Mouse (Mus musculus) bone marrow, adult 2 months (tissue): Measurements from ENCODE around the gene Nabp2. TPM values are rescaled to one million over a fixed set of nuclear protein-coding genes. Genes with fewer than 3 reads are reported as not detected.

Experiments used
- H3K27ac ChIP-seq: fragments of 200-500 bp; 2 replicates; pipeline ENCODE4 v1.5.1; 2012; ENCODE audit warnings: low read depth, mild to moderate bottlenecking, control low read depth, inconsistent platforms, low read length; ENCODE audit not compliant: control insufficient read depth, poor library complexity, insufficient read depth
- H3K4me1 ChIP-seq: fragments of 200-500 bp; 2 replicates; pipeline ENCODE4 v1.6.1; 2011; ENCODE audit warnings: low read length; ENCODE audit not compliant: control insufficient read depth, insufficient read depth
- H3K4me3 ChIP-seq: fragments of 200-500 bp; replicated peaks from 2 replicates; pipeline ENCODE3; 2011; ENCODE audit warnings: mild to moderate bottlenecking, low read depth, low read length, control low read depth; ENCODE audit not compliant: control insufficient read depth
- CTCF ChIP-seq: fragments of 200-500 bp; IDR thresholded peaks from 2 replicates; pipeline ENCODE4 v1.5.1; 2011; ENCODE audit warnings: low read length, control low read depth; ENCODE audit not compliant: control insufficient read depth, insufficient read depth
- POLR2A ChIP-seq: fragments of 200-500 bp; IDR thresholded peaks from 2 replicates; pipeline ENCODE4 v1.6.1; 2011; ENCODE audit warnings: low read depth, mild to moderate bottlenecking, control low read depth, low read length, borderline replicate concordance; ENCODE audit not compliant: control insufficient read depth
- WGBS: fragments of 180-500 bp; shearing (Covaris S2); methylation state at CpG from one replicate; pipeline ENCODE4 v1.1.7; 2018; 5-methylcytosine and 5-hydroxymethylcytosine counted together
- polyA plus RNA-seq: library from polyadenylated mRNA; stranded (reverse); fragments of >200 nt; gene quantifications from 2 replicates; pipeline ENCODE4 v1.2.4, GENCODE M21; 2011; ENCODE audit warnings: low replicate concordance; ENCODE audit not compliant: missing spikeins, insufficient read depth, insufficient read length

Nabp2 gene
- polyA plus RNA-seq, 1 experiment = 40.0 TPM

DNA sequence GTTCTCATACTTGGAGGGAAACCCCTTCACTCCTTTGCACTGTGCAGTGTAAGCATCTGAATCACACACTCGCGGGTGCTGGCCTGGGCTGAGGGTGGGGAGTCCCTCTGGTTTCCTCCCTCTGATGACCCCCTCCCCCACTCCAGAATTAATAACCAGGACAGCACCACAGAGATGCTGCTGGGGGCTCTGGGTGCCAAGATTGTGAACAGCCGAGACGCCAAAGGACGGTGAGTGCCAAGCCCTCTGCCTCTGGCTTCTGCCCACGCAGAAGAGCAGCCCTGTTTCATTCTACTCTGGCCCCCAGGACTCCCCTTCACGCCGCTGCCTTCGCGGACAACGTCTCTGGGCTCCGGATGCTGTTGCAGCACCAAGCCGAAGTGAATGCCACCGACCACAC, 22.4 kb downstream of the Nabp2 start:
- Histone ChIP-seq H3K4me1 (no peaks in the 10 kb centered on the region), H3K4me3 (no peak overlapping the region), H3K27ac (no peak overlapping the region; the same call in 1 of the 2 replicates)
- 87% methylated on average over 14 of the region's 14 CpGs for WGBS
- no peak for TF ChIP-seq POLR2A
- TF ChIP-seq CTCF = no peak

DNA sequence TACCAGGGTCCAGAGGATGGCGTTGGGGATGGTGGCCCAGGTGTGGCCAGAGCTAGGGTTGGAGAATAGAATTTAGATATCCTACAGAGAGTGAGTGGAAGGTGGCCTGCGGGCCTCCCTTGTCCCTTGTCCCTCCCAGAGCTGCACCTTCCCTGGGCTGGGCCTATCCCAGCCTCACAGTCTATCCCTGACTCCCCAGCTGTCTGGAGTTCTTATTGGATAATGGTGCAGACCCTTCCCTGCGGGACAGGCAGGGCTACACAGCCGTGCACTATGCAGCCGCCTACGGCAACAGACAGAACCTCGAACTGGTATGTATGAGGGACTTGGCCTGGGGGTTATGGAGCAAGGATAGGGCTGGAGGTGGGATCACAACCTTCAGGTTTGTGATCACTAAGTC, 25.4 kb downstream of the Nabp2 start:
- no peak overlapping the region for H3K27ac ChIP-seq
- no peak overlapping the region for H3K4me3 ChIP-seq
- 92% methylated on average over 7 of the region's 7 CpGs for WGBS
- H3K4me1 ChIP-seq = no peaks in the 10 kb centered on the region
- no peak for TF ChIP-seq CTCF
- TF ChIP-seq POLR2A = no peak

DNA sequence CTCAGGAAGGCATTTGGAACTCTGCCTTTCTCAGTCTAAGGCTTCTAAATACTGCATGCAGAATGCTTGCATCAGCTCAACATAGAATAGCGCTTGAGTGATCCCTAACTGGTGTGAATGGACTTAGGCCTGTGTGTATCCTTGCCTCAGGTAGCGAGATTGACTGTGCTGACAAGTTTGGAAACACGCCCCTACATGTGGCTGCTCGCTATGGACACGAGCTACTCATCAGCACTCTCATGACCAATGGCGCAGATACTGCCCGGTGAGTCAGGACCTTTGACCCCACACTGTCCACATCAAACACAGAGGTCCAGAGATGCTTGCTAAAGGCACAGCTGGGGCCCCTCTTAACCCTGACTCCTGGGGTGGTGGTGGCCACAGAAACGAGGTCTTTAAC, 28.8 kb downstream of the Nabp2 start:
- 88% methylated on average over 8 of the region's 8 CpGs for WGBS
- no peak overlapping the region for H3K27ac ChIP-seq
- TF ChIP-seq CTCF = no peak
- TF ChIP-seq POLR2A = no peak

DNA sequence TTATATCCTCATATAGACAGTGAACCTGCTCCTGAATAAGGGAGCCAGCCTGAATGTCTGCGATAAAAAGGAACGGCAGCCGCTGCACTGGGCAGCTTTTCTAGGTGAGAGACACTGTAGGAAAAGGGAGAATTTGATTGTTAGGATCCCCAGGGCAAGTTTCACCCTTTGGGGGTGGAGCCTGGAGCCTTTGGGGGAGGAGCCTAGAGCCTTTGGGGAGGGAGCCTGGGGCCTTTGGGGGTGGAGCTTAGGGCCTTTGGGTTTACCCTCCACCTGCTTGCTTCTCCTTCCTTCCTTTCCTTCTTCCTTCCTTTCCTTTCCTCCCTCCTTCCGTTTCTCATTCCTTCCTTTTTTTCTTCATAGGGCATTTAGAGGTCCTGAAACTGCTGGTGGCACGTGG, 30.7 kb downstream of the Nabp2 start:
- no peak overlapping the region for H3K27ac ChIP-seq
- TF ChIP-seq POLR2A (no peak), CTCF (no peak)
- 73% methylated on average over 5 of the region's 5 CpGs for WGBS

More for the DNA sequence above, 28.8 kb downstream of the Nabp2 start:
- Histone ChIP-seq H3K4me3 (no peak overlapping the region), H3K4me1 (peaks cover 1% of the 10 kb centered on the region; the same call in 1 of the 2 replicates)

DNA sequence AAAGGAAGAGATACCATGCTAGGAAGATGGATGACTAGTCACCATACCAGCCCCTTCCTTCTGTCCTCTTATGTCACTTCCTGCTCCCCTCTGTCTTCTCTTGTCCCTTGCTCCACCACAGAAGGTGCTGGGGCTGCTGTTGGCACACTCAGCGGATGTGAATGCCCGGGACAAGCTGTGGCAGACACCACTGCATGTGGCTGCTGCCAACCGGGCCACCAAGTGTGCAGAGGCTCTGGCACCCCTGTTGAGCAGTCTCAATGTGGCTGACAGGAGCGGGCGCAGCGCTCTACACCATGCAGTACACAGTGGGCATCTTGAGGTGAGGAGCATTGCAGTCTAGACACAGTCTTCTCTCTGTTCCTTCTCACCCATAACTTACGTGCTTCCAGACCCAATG, 32.0 kb downstream of the Nabp2 start:
- Histone ChIP-seq H3K4me3 (no peak overlapping the region), H3K27ac (no peak overlapping the region), H3K4me1 (peaks cover 1% of the 10 kb centered on the region; the same call in 1 of the 2 replicates)
- 85% methylated on average over 7 of the region's 7 CpGs for WGBS
- TF ChIP-seq CTCF (no peak), POLR2A (no peak)

More for the DNA sequence above, 30.7 kb downstream of the Nabp2 start:
- H3K4me1 ChIP-seq = peaks cover 1% of the 10 kb centered on the region; the same call in 1 of the 2 replicates
- no peak overlapping the region for H3K4me3 ChIP-seq

DNA sequence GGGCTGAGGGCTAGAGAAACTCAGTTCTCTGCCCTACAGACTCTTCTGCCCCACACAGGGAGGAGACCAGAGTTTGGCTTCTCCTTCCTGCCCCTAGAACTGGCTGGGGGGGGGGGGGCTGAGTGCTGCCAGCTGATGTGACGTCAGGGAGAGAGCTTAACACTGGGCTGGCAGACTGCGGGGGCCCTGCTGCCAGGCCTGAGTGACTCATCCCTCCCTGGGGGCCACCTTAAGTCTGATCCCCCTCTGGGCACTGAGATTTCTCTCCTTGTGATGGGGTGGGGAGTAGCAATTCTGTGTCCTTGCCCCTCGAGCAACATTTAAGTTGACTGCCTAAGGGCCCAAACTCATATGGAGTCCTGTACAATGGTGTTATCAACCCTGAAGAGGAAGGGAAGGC, 32.8 kb downstream of the Nabp2 start:
- WGBS = 71% methylated on average over 3 of the region's 3 CpGs
- H3K27ac ChIP-seq = no peak overlapping the region
- no peak overlapping the region for H3K4me3 ChIP-seq
- TF ChIP-seq CTCF = no peak
- TF ChIP-seq POLR2A = no peak
- peaks cover 1% of the 10 kb centered on the region; the same call in 1 of the 2 replicates for H3K4me1 ChIP-seq

DNA sequence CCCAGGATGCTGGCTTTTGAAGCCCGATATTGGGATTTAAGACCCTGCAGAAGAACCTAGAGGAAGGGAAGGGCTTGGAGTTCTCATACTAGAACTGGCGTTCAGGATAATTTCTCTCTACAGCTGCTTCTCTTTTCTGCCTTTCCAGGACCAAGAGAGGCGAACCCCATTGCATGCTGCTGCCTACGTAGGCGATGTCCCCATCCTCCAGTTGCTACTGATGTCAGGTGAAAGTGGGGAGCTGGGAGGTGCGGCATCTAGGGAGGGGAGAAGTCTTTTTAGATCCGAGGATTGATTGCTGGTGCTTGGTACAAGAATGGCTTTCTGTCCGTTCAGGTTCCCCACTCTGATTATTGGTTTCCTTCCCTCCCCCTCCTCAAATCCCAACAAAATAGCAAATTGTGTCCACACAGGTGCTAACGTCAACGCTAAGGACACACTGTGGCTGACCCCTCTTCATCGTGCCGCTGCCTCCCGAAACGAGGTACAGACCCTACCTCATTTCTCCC, 33.3 kb downstream of the Nabp2 start:
- H3K27ac ChIP-seq = no peak overlapping the region
- TF ChIP-seq POLR2A = no peak
- TF ChIP-seq CTCF = no peak
- no peak overlapping the region for H3K4me3 ChIP-seq
- peaks cover 1% of the 10 kb centered on the region; the same call in 1 of the 2 replicates for H3K4me1 ChIP-seq
- 72% methylated on average over 14 of the region's 14 CpGs for WGBS

DNA sequence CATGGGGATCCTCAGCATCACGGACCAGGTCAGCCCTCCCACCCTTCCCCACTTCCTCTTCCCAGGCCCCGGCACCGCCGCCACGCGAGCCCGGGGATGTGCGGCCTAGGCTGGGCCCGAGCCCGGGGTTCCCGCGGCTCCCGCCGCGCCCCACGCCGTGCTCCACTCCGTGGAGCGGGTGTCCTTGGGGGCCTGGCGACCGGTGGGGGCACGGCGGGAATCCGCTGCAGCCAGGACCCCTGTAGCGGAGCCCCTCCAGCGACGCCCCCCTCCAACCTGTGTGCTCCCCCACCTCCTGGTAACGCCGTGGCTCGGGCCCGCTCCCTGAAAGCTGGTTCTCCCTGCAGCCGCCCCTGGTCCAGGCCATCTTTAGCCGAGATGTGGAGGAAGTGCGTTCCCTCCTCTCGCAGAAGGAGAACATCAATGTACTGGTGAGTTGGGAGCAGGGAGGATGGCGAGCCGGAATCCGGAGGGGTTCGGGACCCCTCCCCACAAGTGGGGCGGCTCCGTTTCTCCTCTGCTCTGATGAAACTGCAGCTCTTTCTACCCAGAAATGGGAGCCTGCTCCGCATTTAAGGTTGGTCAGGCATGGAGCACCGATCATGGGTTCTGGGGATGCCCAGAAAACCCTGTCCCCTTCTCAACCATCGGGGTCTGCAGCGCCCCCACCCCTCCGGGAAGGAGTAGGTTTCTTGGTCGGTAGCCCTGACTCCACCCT, 33.9 kb downstream of the Nabp2 start:
- WGBS = under 1% methylated on average over 47 of the region's 47 CpGs
- peaks cover 1% of the 10 kb centered on the region; the same call in 1 of the 2 replicates for H3K4me1 ChIP-seq
- 0 out of 2 replicates have a peak, but pooled peaks have one; percentile 37 for TF ChIP-seq POLR2A
- TF ChIP-seq CTCF = no peak
- peak overlapping the region; percentile 98 for H3K27ac ChIP-seq
- H3K4me3 ChIP-seq = peak overlapping the region; percentile 84
